Mouse (Mus musculus): Measurements from ENCODE around the gene Gorasp1.

Gene Gorasp1

GRCm38 (mm10) chr9:119937005-119937773, at the start of gene Gorasp1, which contains the start of gene Ttc21a:
TSS of gene Gorasp1 (minus strand) at chr9:119937565.
TSS of gene Ttc21a (plus strand) at chr9:119937606.
- peak; percentile 95 for DNase-seq (ENCODE audit: low spot score)

DNA sequence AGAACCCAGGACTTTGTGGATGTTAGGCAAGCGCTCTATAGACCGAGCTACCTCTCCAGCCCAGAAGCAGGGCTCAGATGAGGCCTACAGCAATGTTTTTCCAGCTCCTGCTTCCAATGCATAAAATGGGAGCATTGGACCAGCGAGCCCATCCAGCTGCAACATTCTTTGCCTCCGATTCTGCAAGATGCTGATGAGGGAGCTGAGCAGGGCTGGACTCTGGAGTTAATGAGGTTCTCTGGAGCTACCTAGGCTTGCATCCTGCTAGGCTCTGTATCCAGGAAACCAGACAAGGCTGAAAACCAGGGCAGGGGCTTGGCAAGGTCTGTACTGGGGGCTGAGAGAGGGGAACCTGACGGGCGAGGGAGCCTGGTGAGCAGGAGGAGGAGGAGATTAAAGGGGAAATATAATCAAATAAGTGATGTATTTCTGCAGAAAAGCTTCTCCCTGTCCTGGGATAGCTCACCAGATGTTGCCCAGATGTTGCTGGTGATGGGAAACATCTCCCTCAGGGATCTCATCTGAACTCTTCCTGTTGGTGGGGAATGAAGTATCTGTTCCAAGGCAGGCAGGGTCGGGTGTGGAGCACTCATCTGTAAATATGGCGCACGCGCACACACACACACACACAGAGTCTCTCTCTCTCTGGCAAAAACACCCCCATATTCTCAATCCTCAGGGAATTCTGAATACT, 48.7 kb upstream of the Gorasp1 start:
- no peak for DNase-seq (ENCODE audit: low spot score)

DNA sequence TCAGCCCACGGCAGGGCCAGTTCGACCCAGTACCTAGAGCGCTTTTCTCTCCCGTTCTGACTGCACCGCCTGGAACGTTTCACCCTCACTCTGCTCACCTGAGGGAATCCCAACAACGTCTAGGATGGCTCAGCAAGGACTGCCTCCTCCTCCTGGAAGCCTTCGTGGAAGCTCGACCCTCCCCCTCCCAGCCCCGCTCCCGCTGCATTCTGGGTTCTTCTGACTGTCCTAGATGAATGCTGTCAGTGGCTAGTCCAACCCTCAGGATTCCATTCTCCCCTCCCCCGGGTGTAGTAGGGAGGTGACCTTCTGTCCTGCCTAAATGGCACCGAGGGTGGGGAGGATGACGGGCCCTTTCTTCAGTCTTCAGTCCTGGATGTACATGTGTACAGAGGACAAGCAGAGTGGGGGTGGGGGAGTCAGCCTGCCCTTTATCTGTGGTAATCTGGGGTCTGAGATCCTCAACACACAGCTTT, 47.2 kb upstream of the Gorasp1 start, which contains the start of gene Csrnp1:
Gene Csrnp1 (minus strand): TSS at position 123 of the 476 bp plus-strand sequence.
- no peak for DNase-seq (ENCODE audit: low spot score)

GRCm38 (mm10) chr9:119983585-119984535, 46.5 kb upstream of the Gorasp1 start:
- peak; percentile 94 for DNase-seq (ENCODE audit: low spot score)

DNA sequence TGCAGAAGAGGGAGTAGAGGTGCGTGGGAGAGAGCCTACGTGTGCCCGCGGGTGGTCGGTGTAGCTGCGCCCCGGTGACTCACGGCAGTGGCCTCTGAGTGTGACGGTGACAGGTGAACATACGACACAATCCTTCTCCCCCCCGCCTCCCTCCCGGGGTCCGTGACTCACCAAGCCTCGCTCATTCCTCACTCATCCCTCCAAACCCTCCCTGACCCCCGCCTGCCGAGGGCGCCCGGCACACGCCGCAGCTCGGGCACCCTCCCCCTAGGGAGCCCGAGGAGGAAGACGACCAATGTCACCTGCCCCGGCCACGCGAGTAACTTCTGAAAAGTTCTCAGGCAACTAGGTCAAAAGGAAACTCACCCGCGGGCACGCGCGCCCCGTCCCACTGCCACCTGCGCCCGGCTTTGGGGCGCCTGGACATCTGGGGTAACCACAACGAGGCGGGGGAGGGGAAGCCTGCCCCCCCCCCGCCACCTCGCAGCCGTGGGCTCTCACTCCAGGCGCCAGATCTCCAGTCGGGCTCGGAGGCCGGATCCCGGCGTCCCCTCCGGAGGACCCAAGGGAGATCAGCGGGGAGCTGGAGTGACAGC, 45.7 kb upstream of the Gorasp1 start:
- DNase-seq (ENCODE audit: low spot score): peak; percentile 72

DNA sequence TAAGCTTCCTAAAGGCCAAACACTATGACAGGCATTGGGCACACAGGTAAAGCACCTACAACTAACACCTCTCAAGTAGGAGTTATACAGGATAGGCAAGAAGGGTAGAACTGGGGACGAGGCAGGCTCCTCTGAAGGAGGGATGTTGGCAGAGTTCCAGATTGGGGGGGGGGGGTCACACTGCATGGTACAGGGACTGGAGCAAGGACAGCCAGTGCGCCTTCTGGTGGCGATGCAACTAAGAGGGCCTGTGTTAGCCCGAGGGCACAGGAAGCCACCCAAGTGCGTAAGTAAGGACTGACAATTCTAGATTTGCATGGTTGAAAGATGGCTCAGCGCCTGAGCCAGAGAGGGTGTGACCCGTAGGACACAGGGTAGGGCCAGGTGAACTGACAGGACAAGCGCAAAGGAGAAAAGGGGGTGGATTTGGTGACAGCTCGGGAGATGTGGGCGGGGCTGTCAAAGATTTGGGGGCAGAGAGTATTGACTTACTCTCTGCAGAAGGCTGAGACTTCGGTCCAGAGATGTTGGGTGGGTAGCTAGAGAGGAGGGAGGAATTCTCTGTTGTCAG, 45.0 kb upstream of the Gorasp1 start:
- peak; percentile 87 for DNase-seq (ENCODE audit: low spot score)

GRCm38 (mm10) chr9:119981183-119982179, 44.1 kb upstream of the Gorasp1 start:
- DNase-seq (ENCODE audit: low spot score): peak; percentile 92

- DNase-seq (ENCODE audit: low spot score): no peak
Measured at GRCm38 (mm10) chr9:119980770-119981182, 43.4 kb upstream of the Gorasp1 start.

- no peak for DNase-seq (ENCODE audit: low spot score)
Measured at GRCm38 (mm10) chr9:119979749-119980148, 42.4 kb upstream of the Gorasp1 start.

- DNase-seq (ENCODE audit: low spot score): no peak
Measured at GRCm38 (mm10) chr9:119978811-119979441, 41.6 kb upstream of the Gorasp1 start.

DNA sequence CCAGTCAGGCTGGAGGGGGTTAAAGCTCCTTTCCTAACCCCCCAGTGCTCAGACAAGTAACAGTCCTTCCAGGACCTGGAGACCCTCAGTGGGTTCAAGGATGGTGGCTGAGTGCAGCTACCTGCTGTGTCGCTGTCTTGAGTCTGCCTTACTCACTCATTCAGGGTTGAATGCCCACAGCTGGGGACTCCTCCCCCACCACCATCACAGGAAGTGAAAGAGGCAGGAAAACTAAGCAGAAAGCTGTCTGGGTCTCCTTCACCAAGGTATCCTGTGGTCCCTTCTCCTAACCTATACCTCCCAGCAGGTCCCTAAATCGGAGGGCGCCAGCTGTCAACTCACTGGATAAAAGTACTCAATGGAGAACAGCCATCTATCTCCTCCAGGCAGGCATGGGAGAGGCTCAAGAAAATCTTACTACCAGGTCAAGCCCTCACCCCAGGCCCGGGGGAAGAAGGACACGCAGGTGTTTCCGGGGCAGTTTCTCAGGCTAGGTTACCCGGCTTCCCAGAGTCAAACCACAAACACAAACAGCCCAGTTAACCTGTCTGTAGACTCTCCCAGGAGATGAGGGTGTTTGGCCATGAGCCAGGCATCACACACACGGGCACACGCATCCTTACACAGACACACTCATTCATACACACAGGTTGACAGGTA, 40.9 kb upstream of the Gorasp1 start:
- DNase-seq (ENCODE audit: low spot score): no peak

- DNase-seq (ENCODE audit: low spot score): no peak
Measured at GRCm38 (mm10) chr9:119977557-119978060, 40.2 kb upstream of the Gorasp1 start.

DNA sequence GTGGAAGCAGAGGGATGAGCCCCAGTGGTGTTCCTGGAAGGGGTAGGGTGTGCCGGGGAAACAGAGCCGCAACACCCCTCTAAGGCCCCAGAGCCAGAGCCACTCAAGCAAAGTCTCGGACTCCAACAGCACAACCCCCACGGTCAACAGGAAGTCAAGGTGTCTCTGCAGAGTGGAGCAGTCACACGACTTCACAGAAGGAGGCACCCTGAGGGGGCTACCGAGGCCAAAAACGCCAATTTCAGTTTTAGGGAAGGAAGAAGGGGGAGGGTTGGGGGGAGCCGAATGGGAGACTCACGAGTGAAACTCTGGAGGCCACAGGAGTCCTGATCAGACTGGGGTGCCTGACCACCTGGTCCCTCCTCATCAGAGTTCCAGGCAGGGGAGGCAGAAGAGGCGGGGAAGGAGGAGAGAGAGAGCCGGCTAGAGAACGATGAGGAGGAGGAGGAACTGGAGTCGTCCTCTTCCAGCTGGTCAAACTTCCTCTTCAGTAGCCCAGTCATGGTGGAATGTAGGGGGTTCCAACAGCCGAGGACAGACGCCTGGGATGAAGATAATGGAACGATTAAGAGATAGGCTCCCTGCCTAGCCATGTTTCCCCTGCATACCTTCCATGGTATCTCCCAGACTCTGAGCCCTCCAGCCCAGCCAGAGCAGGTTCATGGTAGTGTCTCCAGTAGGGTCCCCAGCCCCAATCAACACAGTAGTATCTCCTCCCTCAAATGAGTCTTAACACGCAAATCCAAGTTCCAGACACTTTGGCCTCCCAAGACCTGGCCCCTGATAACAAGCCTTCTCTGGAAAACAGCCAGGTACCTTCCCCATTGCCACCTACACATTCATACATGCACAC, 39.6 kb upstream of the Gorasp1 start:
- no peak for DNase-seq (ENCODE audit: low spot score)

GRCm38 (mm10) chr9:119975286-119975685, 37.9 kb upstream of the Gorasp1 start:
- DNase-seq (ENCODE audit: low spot score): no peak

- no peak for DNase-seq (ENCODE audit: low spot score)
Measured at GRCm38 (mm10) chr9:119974609-119975008, 37.2 kb upstream of the Gorasp1 start.

GRCm38 (mm10) chr9:119973869-119974520, 36.6 kb upstream of the Gorasp1 start:
- no peak for DNase-seq (ENCODE audit: low spot score)

- DNase-seq (ENCODE audit: low spot score): no peak
Measured at GRCm38 (mm10) chr9:119973281-119973680, 35.9 kb upstream of the Gorasp1 start.
